Mouse (Mus musculus): ENCODE results near the gene Nos3.
A peak's percentile ranks its signal among the peaks of the same experiment; 100 is the strongest.

The Nos3 gene

DNA sequence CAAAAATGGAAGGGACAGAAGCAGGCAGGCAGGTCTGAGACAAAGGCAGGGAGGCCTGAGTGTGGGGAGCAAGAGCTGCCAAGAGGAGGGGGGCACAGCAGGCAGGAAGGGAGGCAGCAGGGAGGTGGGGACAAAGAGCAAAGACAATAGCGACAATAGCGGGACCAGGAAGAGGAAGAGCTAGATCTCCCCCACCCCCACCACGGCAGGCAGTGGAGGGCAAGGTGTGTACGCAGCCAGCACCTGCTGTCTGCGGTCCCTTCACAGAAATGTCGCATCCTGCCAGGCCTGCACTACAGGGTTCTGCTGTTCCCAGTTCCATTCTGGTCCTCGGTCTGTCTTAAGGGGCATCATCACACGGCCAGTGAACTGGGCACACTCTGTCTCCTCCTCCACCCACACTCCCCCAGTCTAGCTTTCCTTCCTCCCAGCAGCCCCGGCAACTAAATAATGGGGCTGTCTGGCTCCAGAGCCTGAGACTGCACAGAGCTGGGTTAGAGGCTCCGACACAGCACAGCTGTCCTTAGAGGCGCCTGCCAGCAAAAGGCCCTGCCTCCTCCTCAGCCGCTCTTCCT lies 20.0 kb upstream of the Nos3 start:
- peak in 1 of 2 experiments; percentile 51 for DNase-seq (ENCODE audit: low spot score in 2 of 2)

- no peak for DNase-seq (ENCODE audit: low spot score in 2 of 2)
Measured at GRCm38 (mm10) chr5:24346313-24346712, 18.3 kb upstream of the Nos3 start.

GRCm38 (mm10) chr5:24347186-24347875 lies 17.3 kb upstream of the Nos3 start:
- no peak for DNase-seq (ENCODE audit: low spot score in 2 of 2)

- peak; percentile 42 to 82 for DNase-seq (ENCODE audit: low spot score in 2 of 2)
Measured at GRCm38 (mm10) chr5:24348128-24348527, 16.5 kb upstream of the Nos3 start.

- DNase-seq (ENCODE audit: low spot score in 2 of 2): peak in 1 of 2 experiments; percentile 22
Measured at GRCm38 (mm10) chr5:24348546-24348945, 16.1 kb upstream of the Nos3 start.

GRCm38 (mm10) chr5:24350073-24350472 lies 14.5 kb upstream of the Nos3 start:
- DNase-seq (ENCODE audit: low spot score in 2 of 2): no peak

DNA sequence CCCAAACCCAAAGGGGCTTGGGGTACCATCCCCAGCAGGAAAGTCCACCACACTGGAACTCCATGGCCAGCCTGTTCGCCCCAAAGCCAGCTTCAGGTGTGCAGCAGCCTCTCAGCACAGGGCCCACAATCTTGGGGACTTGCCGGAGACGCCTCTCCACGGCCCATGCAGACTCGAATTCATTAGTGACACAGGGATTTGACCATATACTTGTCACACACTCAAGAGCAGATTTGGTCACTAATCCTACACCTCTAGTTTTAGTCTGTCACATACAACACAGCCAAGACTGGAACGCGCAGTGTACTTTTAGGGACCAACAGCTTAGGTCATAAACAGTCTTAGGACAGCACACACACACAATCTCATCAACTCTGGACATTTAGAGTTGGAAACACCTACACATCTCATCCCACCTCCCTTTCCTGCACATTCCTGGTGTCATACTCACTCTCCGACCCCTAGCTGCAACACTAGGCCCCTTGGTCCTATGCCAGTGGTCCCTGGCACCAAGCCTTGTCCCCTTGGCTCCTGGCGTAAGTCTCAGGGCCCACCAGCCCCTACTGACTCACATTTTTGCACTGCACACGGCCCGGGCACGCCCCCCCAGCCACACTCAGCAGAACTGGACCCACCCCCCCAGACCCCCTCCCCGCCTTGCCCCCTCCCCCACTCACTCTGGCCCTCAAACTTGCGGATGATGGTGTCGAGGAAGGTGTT lies 13.9 kb upstream of the Nos3 start:
- no peak for DNase-seq (ENCODE audit: low spot score in 2 of 2)

DNA sequence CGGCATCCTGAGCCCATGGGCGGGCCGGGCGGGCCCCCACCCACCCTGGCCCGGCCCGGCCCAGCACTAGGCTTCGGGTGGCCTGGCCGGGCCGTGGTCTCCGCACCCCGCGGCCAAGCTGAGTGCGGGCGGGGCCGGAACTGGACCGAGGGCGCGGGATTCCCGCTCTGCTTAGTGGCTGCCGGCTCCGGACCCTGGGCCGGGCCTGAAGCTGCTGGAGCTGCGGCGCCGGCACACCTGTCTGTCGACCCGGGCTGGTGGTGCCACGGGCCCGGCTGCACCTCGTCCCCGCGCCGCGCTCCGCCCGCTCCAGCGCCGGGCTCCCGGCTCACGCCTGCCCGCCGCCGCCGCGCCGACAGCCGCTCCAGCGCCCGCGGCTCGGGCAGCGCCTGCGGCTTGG lies 13.3 kb upstream of the Nos3 start, which contains the start of gene Kcnh2:
Gene Kcnh2 (minus strand): TSS at position 327 of the 400 bp plus-strand sequence.
- no peak for DNase-seq (ENCODE audit: low spot score in 2 of 2)

DNA sequence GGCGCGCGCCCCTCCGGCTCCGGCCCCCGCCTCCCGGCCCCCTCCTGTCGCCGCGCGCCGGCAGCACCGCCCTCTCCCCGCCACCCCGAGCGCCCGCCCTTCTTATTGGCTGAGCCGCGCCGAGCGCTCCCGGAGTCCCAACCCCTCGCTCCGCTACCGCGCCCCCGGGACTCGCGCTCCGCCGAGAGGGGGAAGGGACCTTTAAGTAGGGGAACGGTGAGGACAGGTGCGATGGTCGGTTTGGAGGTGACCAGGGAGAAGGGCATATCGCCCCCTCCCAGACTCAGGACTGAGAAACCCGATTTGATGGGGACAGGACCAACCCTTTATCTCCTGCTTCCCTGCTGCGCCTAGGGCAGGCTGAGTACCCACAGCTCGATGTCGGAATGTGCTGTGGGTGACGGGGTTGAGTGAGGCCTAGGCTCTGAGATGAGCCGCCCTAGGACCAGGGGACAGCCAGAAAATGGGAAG lies 12.9 kb upstream of the Nos3 start:
- DNase-seq (ENCODE audit: low spot score in 2 of 2): peak in 1 of 2 experiments; percentile 48

DNA sequence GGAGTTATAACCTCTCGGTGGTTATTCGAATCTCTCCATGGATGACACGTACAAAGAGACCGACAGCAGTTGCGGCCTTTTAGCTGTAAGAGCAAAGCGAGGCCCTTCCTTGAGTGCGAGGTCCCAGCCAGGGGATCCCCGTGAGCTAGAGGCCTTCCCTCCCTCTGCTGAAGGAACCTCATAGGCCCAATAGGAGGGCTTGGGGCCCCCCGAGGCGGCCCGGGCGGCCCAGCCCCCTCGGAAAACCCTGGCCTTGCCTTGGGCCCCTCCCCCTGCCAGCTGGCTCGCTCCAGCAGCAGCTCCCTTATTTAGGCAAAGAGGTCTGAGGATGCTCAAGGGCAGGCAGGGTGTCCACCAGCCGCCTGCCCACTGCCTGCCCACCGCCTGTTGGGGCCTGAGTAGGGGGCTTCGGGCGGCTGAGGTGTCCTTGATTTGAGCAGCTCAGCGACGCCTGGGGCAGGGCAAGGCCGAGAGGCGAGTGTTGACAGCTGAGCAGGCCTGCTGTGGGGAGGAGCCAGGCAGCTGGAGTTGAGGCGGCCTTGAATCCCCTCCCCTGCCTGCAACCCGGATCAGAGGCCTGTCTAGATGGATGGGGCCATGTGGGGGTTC lies 12.3 kb upstream of the Nos3 start:
- no peak for DNase-seq (ENCODE audit: low spot score in 2 of 2)

DNA sequence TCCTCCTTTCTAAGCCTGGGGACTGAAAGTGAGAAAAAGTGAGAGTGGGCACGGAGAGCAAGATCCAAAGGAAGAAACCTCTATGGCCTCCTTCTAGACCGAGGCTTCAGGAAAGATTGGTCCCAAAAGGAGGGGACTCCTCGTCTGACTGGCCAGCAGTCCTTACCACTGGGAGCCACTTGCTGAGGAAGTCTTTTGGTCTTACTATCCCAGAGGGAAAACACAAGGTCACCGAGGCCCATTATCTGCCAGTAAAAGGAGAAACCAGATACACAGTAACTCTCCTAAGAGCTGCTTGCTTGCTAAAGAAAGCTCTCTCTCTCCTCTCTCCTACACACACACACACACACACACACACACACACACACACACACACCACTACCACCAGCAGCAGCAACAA lies 11.3 kb upstream of the Nos3 start:
- no peak for DNase-seq (ENCODE audit: low spot score in 2 of 2)

DNA sequence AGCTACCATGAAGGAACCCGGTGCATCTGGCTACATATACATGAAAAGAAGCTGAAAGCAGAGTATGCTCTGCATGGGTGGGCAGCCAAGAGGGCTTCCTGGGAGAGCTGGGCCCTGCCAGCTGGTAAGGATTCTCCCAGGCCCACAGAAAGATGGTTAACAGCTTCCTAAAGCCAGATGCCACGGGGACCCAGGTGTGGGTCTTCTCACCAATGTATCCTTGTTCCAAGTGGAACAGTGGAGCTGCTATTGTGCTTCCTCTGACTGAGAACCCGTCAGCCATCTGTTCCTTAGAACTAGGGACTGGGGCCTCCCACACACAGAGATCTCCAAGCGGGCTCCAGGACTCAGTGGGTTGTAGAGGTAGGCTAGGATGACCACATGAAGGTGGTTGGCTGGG lies 7.8 kb upstream of the Nos3 start:
- DNase-seq (ENCODE audit: low spot score in 2 of 2): no peak

- DNase-seq (ENCODE audit: low spot score in 2 of 2): peak in 1 of 2 experiments; percentile 82
Measured at GRCm38 (mm10) chr5:24357461-24357860, 7.1 kb upstream of the Nos3 start.

GRCm38 (mm10) chr5:24360792-24361454 lies 3.7 kb upstream of the Nos3 start:
- peak; percentile 65 to 82 for DNase-seq (ENCODE audit: low spot score in 2 of 2)

GRCm38 (mm10) chr5:24363467-24363866 lies 1.1 kb upstream of the Nos3 start:
- DNase-seq (ENCODE audit: low spot score in 2 of 2): no peak

- no peak for DNase-seq (ENCODE audit: low spot score in 2 of 2)
Measured at GRCm38 (mm10) chr5:24364061-24364460, 549 bp upstream of the Nos3 start.

- DNase-seq (ENCODE audit: low spot score in 2 of 2): no peak
Measured at GRCm38 (mm10) chr5:24364963-24365362, 353 bp downstream of the Nos3 start.

- no peak for DNase-seq (ENCODE audit: low spot score in 2 of 2)
Measured at GRCm38 (mm10) chr5:24365528-24365927, 918 bp downstream of the Nos3 start.

DNA sequence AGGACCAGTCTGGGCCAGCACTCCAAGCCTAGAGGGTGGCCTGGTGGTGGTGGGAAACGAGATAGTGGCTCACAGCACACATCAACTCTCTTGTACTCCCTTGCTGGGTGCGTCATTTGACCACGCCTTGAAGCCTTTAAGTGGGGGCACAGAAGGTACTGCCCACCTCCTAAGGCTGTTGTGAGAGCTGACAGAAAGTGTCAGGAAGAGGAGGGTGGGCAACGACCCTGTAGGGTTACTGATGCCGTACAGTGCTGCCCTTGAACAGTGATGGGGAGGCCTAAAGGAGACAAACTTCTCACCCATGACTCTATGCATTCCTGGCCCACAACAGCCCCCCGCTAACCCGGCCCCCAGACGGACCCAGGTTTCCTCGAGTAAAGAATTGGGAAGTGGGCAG lies 1.8 kb downstream of the Nos3 start:
- DNase-seq (ENCODE audit: low spot score in 2 of 2): no peak

GRCm38 (mm10) chr5:24369767-24370166 lies 5.2 kb downstream of the Nos3 start:
- no peak for DNase-seq (ENCODE audit: low spot score in 2 of 2)

- no peak for DNase-seq (ENCODE audit: low spot score in 2 of 2)
Measured at GRCm38 (mm10) chr5:24373807-24374206, 9.2 kb downstream of the Nos3 start.

GRCm38 (mm10) chr5:24374216-24374615 lies 9.6 kb downstream of the Nos3 start:
- no peak for DNase-seq (ENCODE audit: low spot score in 2 of 2)

Data from spleen, postnatal 10 days (tissue).